Mouse (Mus musculus) mature B cell (primary cell): ENCODE measurements around the gene Nrcam.

Experiments used
- in situ Hi-C: fragments of 300-500 bp; cut with MboI; formaldehyde crosslinking; loops from 2 replicates; pipeline ENCODE4 v1.14.3; 2019

Nrcam gene

GRCm38 (mm10) chr12:44357881-44358280 lies 29.2 kb downstream of the Nrcam start:
- in situ Hi-C loops = no loop called here

GRCm38 (mm10) chr12:44371076-44371710 lies 42.5 kb downstream of the Nrcam start:
- in situ Hi-C loops = no loop called here

GRCm38 (mm10) chr12:44375956-44376355 lies 47.3 kb downstream of the Nrcam start:
- in situ Hi-C loops = no loop called here

- in situ Hi-C loops = no loop called here
These were observed 49.9 kb downstream of the Nrcam start for GRCm38 (mm10) chr12:44378431-44379161.

GRCm38 (mm10) chr12:44380805-44381204 lies 52.1 kb downstream of the Nrcam start:
- in situ Hi-C loops = no loop called here

GRCm38 (mm10) chr12:44386398-44386797 lies 57.7 kb downstream of the Nrcam start:
- in situ Hi-C loops = no loop called here

- in situ Hi-C loops = no loop called here
These were observed 59.5 kb downstream of the Nrcam start for GRCm38 (mm10) chr12:44388220-44388619.

GRCm38 (mm10) chr12:44390391-44391137 lies 61.9 kb downstream of the Nrcam start:
- in situ Hi-C loops = no loop called here

GRCm38 (mm10) chr12:44394901-44395300 lies 66.2 kb downstream of the Nrcam start:
- in situ Hi-C loops = no loop called here

- in situ Hi-C loops = no loop called here
These were observed 69.1 kb downstream of the Nrcam start for GRCm38 (mm10) chr12:44397782-44398181.

GRCm38 (mm10) chr12:44402134-44402533 lies 73.4 kb downstream of the Nrcam start:
- in situ Hi-C loops = no loop called here

GRCm38 (mm10) chr12:44403270-44403669 lies 74.6 kb downstream of the Nrcam start:
- in situ Hi-C loops = no loop called here

GRCm38 (mm10) chr12:44403731-44404424 lies 75.2 kb downstream of the Nrcam start:
- in situ Hi-C loops = no loop called here

- in situ Hi-C loops = no loop called here
These were observed 81.1 kb downstream of the Nrcam start for GRCm38 (mm10) chr12:44409786-44410185.

GRCm38 (mm10) chr12:44411031-44411430 lies 82.3 kb downstream of the Nrcam start:
- in situ Hi-C loops = no loop called here

- in situ Hi-C loops = no loop called here
These were observed 93.6 kb downstream of the Nrcam start for GRCm38 (mm10) chr12:44422154-44422866.

- in situ Hi-C loops = no loop called here
These were observed 94.2 kb downstream of the Nrcam start for GRCm38 (mm10) chr12:44422867-44423255.

GRCm38 (mm10) chr12:44424011-44424410 lies 95.3 kb downstream of the Nrcam start:
- in situ Hi-C loops = no loop called here

- in situ Hi-C loops = no loop called here
These were observed 96.4 kb downstream of the Nrcam start for GRCm38 (mm10) chr12:44425040-44425439.

GRCm38 (mm10) chr12:44430335-44430734 lies 101.7 kb downstream of the Nrcam start:
- in situ Hi-C loops = no loop called here

- in situ Hi-C loops = no loop called here
These were observed 102.3 kb downstream of the Nrcam start for GRCm38 (mm10) chr12:44430996-44431395.

GRCm38 (mm10) chr12:44432727-44433126 lies 104.0 kb downstream of the Nrcam start:
- in situ Hi-C loops = no loop called here
